Mouse (Mus musculus): ENCODE results near the gene Itga8.

Itga8 gene

DNA sequence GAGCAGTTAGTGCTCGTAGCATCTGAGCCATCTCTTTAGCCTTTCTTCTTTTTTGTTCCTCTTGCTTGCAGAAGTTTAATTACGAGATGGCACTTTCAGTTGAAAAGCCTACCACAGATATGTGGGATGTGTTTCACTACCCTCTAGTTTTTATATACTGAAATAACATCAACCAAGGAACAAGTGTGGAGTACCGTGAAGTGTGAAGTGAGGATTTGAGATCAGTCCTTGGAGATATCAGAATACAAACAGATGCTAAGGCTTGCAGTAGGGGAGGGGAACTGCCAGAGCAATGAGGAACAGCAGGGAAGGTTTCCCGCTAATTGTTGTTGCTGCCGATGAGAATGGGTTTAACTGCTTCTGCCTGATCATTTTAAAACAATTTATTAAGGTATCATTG, 114.1 kb downstream of the Itga8 start:
- no peak for DNase-seq

- no peak for DNase-seq
Observed at GRCm38 (mm10) chr2:12182402-12182948, 119.2 kb downstream of the Itga8 start.

DNA sequence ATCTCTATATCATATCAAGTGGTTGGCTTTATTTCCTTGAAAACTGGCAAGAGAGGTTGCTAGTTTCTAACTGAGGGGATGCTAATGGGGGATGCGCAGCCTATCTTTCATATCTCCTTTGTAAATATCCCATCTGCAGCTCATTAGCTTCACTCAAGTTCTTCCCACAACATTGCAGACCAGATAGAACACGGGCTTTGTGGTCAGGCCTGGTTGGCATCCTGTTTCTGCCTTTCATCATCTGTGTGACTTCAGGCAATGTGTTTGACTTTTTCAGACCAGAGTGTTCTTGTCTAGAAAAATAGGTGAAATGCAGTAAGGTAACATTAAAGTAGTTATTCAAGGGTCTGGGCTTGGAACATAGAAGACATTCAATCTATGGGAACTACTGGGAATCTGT, 121.1 kb downstream of the Itga8 start:
- DNase-seq, result no peak

GRCm38 (mm10) chr2:12174722-12175427, 126.8 kb downstream of the Itga8 start:
- DNase-seq, result no peak

DNA sequence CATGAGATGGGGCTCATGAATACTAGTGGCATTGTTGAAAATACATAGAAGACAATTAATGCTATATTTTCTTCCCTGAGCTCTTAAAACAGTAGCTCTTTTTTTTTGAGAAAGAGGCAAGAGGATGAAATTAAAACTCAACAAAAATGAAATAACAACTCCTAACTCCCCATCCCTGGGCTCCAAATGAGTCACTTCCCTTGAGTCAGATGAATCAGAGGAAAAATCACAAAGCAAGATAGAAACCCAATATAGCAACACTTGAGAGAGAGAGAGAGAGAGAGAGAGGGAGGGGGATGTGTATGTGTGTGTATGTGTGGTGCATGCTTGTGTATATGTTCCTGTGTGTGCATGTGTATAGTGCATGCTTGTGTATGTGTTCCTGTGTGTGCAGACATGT, 131.5 kb downstream of the Itga8 start:
- no peak for DNase-seq

DNA sequence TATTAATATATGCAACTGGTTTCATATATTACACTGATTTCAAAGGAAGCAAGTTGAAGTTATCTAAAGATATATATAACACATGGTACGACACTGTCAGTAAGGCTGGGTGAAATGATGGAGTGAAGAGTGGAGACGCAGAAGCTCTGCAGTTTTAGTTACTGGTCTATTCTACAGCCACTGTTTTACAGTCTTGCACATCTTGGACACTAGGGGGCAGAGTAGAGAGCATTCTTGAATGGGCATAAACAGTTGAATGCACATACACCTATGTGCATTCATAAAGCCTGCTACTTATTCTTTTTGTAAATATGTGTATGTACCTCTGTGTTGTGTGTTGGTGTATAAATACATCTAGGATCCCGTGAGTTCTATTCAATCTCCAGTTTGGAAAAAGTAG, 141.2 kb downstream of the Itga8 start:
- DNase-seq, result peak; percentile 32 to 34

DNA sequence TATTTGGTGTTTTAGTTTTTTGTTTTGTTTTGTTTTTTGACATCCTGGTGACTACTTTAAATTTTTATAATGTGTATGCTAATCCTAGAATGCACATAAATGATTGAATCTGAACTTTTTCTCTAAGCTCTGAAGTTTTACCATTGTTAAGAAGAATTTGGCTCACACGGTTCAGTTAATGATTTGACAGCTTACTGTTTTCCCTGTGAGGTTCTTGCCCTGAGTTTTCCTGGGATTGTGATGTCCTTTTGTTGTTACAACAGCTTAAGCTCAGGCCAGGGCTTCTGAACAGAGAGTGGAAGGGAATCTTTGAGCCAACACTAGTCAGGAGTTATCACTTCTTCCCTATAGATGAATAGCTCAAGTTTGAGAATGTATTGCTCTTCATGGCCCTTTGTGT, 144.7 kb downstream of the Itga8 start:
- DNase-seq, result no peak

DNA sequence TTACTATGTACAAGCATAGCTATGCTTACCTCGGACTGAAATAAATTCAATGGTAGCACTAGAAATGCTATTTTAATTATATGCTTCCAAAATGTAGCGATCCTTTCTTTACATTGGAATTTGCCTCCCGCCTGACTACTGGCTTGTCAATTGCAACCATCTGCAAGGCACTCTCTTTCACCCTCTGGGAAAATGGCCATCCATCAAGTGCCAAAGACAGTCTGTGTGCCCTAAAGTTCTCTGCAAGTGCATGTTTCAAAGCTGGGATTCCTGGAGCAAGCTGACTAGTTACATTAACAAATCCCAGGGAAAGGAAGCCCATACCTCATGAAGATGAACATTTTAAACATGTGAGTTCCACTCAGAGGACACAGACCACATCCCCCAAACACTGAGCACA, 145.3 kb downstream of the Itga8 start:
- no peak for DNase-seq

DNA sequence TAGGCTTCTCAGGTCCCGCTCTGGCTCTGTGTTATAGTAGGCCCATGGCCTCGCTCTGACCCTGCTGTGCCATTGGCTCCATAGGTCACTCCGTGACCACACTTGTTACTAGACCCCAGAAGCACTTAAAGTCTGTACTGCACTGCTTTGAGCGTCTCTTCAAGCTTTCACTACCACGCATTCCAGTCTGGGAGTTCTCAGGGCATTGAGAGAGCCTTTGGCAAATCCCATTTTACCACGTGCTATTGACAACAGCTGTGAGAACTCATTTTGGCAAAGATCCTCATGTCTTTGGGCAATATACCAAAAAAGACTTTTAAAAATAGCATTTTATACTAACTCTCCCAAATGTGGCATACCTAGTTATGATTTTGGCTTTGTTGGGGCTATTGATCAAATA, 147.0 kb downstream of the Itga8 start:
- no peak for DNase-seq

DNA sequence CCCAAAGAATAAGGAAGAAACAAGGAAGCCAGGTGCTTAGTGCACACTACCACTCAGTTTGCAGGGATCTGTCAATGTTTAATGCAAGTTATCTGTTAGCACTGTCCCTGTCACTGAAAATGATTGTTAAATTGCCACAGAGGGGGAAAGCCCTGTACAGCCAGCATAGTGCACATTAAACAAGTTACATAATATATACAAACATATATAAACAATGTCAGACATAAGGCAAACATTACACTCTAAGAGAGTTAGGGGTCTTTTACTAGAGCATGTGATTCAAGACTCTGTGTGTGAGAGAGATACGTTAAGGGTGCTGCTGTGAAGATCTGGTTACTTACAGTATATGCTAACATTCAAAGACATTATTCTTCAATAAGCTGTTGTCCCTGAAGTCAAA, 148.2 kb downstream of the Itga8 start:
- DNase-seq, result no peak

DNA sequence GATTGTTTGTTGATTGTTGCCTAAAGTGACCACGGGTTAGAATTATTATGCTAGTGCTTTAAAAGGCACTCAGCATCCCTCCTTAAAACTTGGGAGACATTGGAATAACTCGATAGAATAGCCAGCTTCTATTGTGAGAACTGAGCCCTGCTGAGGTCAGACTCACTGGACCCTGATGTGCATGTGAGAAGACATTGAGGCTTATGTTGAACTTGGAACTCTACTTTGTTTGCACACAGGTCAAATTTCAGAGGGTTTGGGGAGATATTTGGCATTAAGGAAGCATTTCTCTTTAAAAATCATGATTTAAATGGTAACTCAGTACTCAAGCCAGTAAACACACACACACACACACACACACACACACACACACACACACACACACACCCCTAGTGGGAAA, 153.8 kb downstream of the Itga8 start:
- DNase-seq, result no peak

DNA sequence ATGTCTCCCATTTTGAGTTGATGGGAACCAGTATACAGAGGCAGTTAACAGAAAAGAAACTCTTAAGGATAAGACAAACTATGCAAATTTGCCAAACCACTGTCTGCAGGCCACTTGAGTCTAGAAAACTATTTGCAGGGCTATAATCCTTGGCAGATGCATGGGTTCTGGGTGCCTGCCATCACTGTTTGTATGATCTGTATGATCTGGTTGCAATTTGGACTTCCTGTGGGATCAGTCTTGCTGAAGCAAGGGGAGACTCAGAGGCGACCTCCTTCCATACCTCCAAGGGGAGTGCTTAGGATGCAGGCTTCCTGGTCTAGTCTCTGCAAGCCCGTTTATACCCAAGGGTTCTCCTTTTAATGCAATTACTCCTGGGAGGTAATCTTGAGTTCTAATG, 155.1 kb downstream of the Itga8 start:
- DNase-seq, result peak; percentile 38 to 57

GRCm38 (mm10) chr2:12138765-12139368, 162.9 kb downstream of the Itga8 start:
- DNase-seq, result no peak

DNA sequence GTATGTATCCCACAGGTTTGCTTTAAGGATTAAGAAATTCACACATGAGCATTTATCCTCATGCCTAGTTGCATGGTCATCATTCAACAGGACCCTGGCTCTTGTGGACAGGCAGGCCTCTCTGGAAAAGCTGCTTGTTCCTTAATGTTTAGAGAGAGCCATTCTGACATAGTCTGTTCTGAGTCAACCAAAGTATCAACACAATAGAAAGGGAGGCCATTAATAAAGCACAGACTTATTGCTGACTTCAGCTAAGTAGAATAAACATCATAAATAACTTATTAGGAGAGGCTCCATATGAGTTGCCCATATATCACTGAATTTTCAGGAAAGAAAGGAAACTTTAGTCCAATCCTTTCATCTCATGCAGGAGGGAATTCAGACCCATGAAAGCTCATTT, 175.1 kb downstream of the Itga8 start:
- no peak for DNase-seq

- no peak for DNase-seq
Observed at GRCm38 (mm10) chr2:12115479-12115878, 186.2 kb downstream of the Itga8 start.

DNA sequence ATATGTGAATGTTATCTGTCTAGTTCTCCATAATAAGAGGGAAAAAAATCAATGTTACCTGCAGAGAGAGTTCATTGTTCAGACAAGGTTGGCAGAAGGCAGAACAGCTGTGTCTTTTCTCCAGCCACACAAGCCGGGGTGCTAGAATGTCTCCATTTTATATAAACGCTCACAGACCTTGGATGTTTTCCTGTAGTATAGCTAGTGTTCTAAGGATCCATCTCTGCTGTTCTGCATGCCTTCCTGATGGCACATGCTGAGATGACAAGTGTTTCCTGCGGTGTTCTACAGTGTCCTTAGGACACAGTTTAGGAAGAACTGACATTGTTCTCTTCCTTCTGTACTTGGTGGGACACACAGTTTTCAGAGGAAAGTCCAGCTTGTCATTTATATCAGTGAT, 192.4 kb downstream of the Itga8 start:
- no peak for DNase-seq

GRCm38 (mm10) chr2:12108306-12108705, 193.4 kb downstream of the Itga8 start:
- no peak for DNase-seq

- no peak for DNase-seq
Observed at GRCm38 (mm10) chr2:12107265-12107664, 194.5 kb downstream of the Itga8 start.

DNA sequence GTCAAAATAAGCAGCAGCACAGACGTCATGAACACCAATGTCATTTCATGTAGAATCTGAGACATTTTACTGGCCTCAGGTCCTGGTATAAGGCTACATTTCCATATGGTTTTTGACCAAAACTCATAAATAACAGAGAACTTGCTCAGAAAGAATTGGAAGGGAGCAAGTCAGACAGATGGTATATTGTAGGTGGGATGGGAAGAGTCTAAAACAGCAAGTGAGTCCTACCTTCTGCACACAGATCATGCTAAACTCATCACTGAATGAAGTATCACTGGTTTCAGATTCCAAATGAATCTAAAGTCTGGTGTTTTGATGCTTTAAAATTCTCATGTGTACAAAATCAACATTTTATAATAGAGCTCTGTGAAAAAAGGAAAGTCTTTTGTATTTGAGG, 198.5 kb downstream of the Itga8 start:
- DNase-seq, result no peak

GRCm38 (mm10) chr2:12092203-12092984, 209.3 kb downstream of the Itga8 start:
- DNase-seq, result no peak

DNA sequence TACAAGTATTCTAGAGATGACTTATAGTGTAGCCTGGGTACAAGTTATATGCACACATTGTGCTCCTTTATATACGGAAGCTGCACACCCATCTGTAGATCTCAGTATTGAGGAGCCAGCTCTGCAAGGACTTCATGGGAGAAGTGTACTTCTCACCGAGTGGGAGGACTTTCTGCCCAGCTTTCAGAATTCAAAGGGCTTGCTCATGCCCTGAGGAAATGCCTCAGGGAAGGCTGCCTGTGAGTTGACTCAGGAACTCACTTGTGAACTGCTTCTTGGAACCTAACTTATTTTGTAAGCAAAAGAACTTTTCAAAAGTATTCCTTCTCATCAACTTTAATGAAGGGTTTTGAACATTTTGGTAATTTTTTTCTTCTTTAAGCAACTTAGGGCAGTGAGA, 210.7 kb downstream of the Itga8 start:
- no peak for DNase-seq

GRCm38 (mm10) chr2:12085492-12085891, 216.2 kb downstream of the Itga8 start:
- DNase-seq, result no peak

- no peak for DNase-seq
Observed at GRCm38 (mm10) chr2:12084341-12084740, 217.4 kb downstream of the Itga8 start.
